Mouse (Mus musculus) testis, adult 2 months (tissue): ENCODE results near the gene Tmem87b. TPM values are rescaled to one million over a fixed set of nuclear protein-coding genes. Genes with fewer than 3 reads are reported as not detected.

Source experiments
- H3K27ac ChIP-seq: fragments of 200-500 bp; 2 replicates; pipeline ENCODE4 v1.5.1; 2012; ENCODE audit warnings: low read depth, low read length; ENCODE audit not compliant: control insufficient read depth, insufficient read depth
- H3K27me3 ChIP-seq: fragments of 200-500 bp; 2 replicates; pipeline ENCODE4 v1.6.1; 2012; ENCODE audit warnings: mild to moderate bottlenecking, low read length, moderate library complexity; ENCODE audit not compliant: control insufficient read depth, insufficient read depth
- H3K36me3 ChIP-seq: fragments of 200-500 bp; 2 replicates; pipeline ENCODE4 v1.6.1; 2012; ENCODE audit warnings: mild to moderate bottlenecking, low read length; ENCODE audit not compliant: control insufficient read depth, insufficient read depth
- H3K4me1 ChIP-seq: fragments of 200-500 bp; 2 replicates; pipeline ENCODE4 v1.6.1; 2012; ENCODE audit warnings: low read length; ENCODE audit not compliant: control insufficient read depth, insufficient read depth
- H3K4me3 ChIP-seq: fragments of 200-500 bp; 2 replicates; pipeline ENCODE4 v1.5.1; 2012; ENCODE audit warnings: low read depth, mild to moderate bottlenecking, low read length, moderate library complexity, mixed read lengths; ENCODE audit not compliant: control insufficient read depth
- CTCF ChIP-seq: fragments of 200-500 bp; IDR thresholded peaks from 2 replicates; pipeline ENCODE4 v1.5.1; 2012; ENCODE audit warnings: low read depth, mild to moderate bottlenecking, inconsistent platforms, low read length, moderate library complexity; ENCODE audit not compliant: control insufficient read depth, insufficient read depth, insufficient replicate concordance
- POLR2A ChIP-seq: fragments of 200-500 bp; IDR thresholded peaks from 2 replicates; pipeline ENCODE4 v1.6.1; 2012; ENCODE audit warnings: low read depth, mild to moderate bottlenecking, inconsistent platforms, low read length, moderate library complexity; ENCODE audit not compliant: control insufficient read depth
- polyA plus RNA-seq: library from polyadenylated mRNA; depleted of rRNA; stranded (reverse); fragments of >200 nt; gene quantifications from 2 replicates; pipeline ENCODE4 v1.2.3, GENCODE M21; 2012

Gene Tmem87b
- polyA plus RNA-seq, 1 experiment: 6.5 TPM

- TF ChIP-seq POLR2A (no peak), CTCF (no peak)
- Histone ChIP-seq H3K27me3 (no peaks in the 10 kb centered on the region), H3K4me1 (no peaks in the 10 kb centered on the region), H3K36me3 (no peaks in the 10 kb centered on the region), H3K27ac (peak overlapping the region; percentile 56), H3K4me3 (no peak overlapping the region)
These were observed 21.5 kb upstream of the Tmem87b start for GRCm38 (mm10) chr2:128796463-128796862.

- no peaks in the 10 kb centered on the region for H3K4me1 ChIP-seq
- no peak overlapping the region for H3K4me3 ChIP-seq
- no peak overlapping the region for H3K27ac ChIP-seq
- no peak for TF ChIP-seq POLR2A
- TF ChIP-seq CTCF: no peak
- H3K36me3 ChIP-seq: no peaks in the 10 kb centered on the region
- H3K27me3 ChIP-seq: no peaks in the 10 kb centered on the region
These were observed 14.5 kb upstream of the Tmem87b start for GRCm38 (mm10) chr2:128803441-128803840.

- H3K4me1 ChIP-seq: no peaks in the 10 kb centered on the region
These were observed 12.6 kb upstream of the Tmem87b start for GRCm38 (mm10) chr2:128805341-128805740.

DNA sequence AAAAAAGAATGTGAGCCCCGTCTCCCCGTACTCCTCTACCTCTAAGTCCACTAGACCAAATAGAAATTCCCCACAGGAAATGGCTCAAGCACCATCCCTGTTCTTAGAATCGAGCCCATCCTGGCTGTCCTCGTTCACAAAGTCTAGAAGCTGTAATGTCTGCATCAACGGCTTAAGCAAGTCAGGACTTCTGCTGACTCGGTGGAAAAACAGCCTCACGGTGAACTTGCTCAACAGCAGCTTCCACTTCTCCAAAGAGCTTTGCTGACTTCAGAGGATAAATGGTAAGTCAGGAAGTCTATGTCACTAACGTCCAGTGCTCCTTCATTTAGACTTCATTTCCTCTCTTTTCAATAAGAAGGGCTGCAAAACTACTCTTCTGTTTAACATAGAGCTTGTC lies 11.4 kb upstream of the Tmem87b start:
- Histone ChIP-seq H3K4me1 (no peaks in the 10 kb centered on the region), H3K36me3 (no peaks in the 10 kb centered on the region), H3K27ac (no peak overlapping the region), H3K27me3 (no peaks in the 10 kb centered on the region), H3K4me3 (no peak overlapping the region)
- no peak for TF ChIP-seq CTCF

More at GRCm38 (mm10) chr2:128805341-128805740, 12.6 kb upstream of the Tmem87b start:
- Histone ChIP-seq H3K27me3 (no peaks in the 10 kb centered on the region), H3K36me3 (no peaks in the 10 kb centered on the region), H3K27ac (no peak overlapping the region), H3K4me3 (no peak overlapping the region)
- no peak for TF ChIP-seq CTCF
- TF ChIP-seq POLR2A: no peak

- H3K36me3 ChIP-seq: no peaks in the 10 kb centered on the region
- H3K4me1 ChIP-seq: no peaks in the 10 kb centered on the region; the same call in 1 of the 2 replicates
- no peak overlapping the region for H3K4me3 ChIP-seq
- no peaks in the 10 kb centered on the region for H3K27me3 ChIP-seq
- no peak overlapping the region for H3K27ac ChIP-seq
- TF ChIP-seq CTCF (no peak), POLR2A (no peak)
These were observed 5.2 kb upstream of the Tmem87b start for GRCm38 (mm10) chr2:128812761-128813160.

GRCm38 (mm10) chr2:128816311-128816710 lies 1.6 kb upstream of the Tmem87b start:
- TF ChIP-seq CTCF (no peak), POLR2A (no peak)
- Histone ChIP-seq H3K27ac (no peak overlapping the region), H3K27me3 (no peaks in the 10 kb centered on the region), H3K4me1 (peaks cover under 1% of the 10 kb centered on the region; the same call in 1 of the 2 replicates), H3K4me3 (no peak overlapping the region), H3K36me3 (no peaks in the 10 kb centered on the region)

GRCm38 (mm10) chr2:128816916-128817315 lies 1.0 kb upstream of the Tmem87b start:
- H3K36me3 ChIP-seq: no peaks in the 10 kb centered on the region
- no peak for TF ChIP-seq CTCF
- TF ChIP-seq POLR2A: no peak
- peaks cover 2% of the 10 kb centered on the region; the same call in 1 of the 2 replicates for H3K4me1 ChIP-seq
- H3K4me3 ChIP-seq: no peak overlapping the region
- H3K27ac ChIP-seq: no peak overlapping the region
- H3K27me3 ChIP-seq: no peaks in the 10 kb centered on the region

DNA sequence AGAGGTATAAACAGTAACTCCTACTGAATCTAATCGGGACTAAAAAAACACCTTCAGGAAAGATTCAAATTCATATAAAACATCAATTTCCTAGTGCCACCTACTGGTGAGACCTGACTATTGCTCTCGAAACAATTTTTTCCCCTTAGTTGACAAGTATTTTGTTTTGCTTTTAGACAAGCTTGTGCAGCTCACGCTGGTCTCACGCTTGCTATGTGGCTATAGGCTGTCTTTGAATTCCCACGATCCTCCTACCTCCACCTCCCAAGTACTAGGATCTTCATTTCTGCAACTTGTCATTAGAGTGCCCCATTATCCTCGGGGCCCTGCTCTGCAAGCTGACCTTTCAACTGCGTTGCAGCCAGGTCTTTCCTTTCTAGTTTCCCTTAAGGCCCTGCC lies 532 bp upstream of the Tmem87b start:
- H3K27me3 ChIP-seq: no peaks in the 10 kb centered on the region
- H3K4me1 ChIP-seq: peaks cover 2% of the 10 kb centered on the region; the same call in 1 of the 2 replicates
- no peaks in the 10 kb centered on the region for H3K36me3 ChIP-seq
- TF ChIP-seq POLR2A (no peak), CTCF (no peak)
- H3K27ac ChIP-seq: peak overlapping the region; percentile 75
- peak overlapping the region; percentile 90 for H3K4me3 ChIP-seq
